Mouse (Mus musculus): ENCODE data around the gene Cep112. TPM values are rescaled to one million over a fixed set of nuclear protein-coding genes. Genes with fewer than 3 reads are reported as not detected.

Cep112 gene
- 7.2 TPM for polyA plus RNA-seq (2015; fragmentation: Illumina TruSeq; extraction: RNeasy Lipid Tissue Mini Kit (QIAGEN cat#74804); ENCODE audit: low read depth, low replicate concordance)

GRCm38 (mm10) chr11:108424889-108425591 lies at the start of gene Cep112:
Gene Cep112, plus strand, starts transcription at chr11:108425192.

Other genes with a start within 250 kb of the Cep112 start
- gene Apoh, start 81.8 kb upstream of the Cep112 start, polyA plus RNA-seq (2015; fragmentation: Illumina TruSeq; extraction: RNeasy Lipid Tissue Mini Kit (QIAGEN cat#74804); ENCODE audit: low read depth, low replicate concordance), result 1.5 TPM
- 51.9 TPM for gene Prkca, start 81.3 kb upstream of the Cep112 start, polyA plus RNA-seq (2015; fragmentation: Illumina TruSeq; extraction: RNeasy Lipid Tissue Mini Kit (QIAGEN cat#74804); ENCODE audit: low read depth, low replicate concordance)

Data from brain, adult 10 weeks (tissue).